Mouse (Mus musculus) CD8-positive naive resting alpha-beta T cell, adult 2 months (primary cell): ENCODE results near the gene A430033K04Rik.

Experiments used
- DNase-seq, 2 experiments: peaks; one replicate each; pipeline ENCODE4 v3.0.0; 2022; ENCODE audit warnings: low read depth in 2 of 2, low spot score in 2 of 2

A430033K04Rik gene

DNA sequence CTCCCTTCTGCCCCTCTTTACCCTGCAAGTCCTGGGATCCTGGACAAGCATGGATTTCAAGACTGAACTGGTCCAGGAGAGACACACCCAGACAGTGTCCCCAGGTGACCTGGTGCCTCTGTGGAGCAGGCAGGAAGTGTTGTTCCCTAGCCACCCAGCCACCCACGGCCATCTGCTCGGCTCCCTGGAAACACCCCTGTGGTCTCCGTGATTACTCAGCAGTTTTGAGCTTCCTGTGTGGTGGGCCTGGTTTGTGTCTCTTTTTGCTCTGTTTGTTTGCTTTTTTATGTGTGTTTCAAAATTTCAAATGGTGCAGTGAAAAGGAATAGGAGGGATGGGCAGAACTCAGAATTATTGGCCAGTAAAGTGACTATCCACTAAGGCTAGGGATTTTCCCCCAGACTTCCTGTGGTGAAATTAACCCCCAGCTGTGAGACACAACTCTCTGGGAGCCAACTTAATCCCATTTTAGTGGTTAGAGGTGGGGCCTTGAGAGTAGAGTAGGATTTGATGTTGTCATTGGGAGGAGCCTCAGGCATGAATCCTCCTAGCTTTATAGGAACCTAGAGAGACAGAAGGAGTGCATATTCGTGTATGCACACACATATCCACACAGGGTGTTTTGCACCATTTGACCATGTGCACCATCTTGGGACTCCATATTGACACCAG lies 72.0 kb downstream of the A430033K04Rik start:
- DNase-seq = no peak

DNA sequence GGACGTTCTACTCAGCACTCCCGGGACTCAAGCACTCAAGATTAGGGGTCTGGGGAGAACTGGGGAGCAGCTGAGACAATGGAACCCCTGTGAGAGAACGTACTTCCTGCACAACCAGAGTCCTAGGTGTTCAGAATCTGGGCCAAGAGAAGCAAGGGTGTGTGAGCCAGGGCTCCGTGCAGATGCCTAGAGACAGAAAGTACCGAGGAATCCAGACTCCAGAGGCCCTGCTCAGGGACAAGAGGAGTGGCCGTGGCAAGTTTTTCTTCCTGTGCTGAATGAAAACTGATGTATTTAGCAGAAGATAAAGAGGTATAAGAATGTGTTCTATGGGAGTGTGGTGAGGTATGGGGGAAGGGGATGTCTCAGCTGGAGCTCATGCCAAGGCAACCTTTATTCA lies 74.8 kb downstream of the A430033K04Rik start:
- DNase-seq = no peak
